Mouse (Mus musculus) olfactory bulb, adult 2 months (tissue): Measurements from ENCODE around the gene Gdf2.

Experiments
- CTCF ChIP-seq: fragments of 200-500 bp; IDR thresholded peaks from 2 replicates; pipeline ENCODE4 v1.5.1; 2012; ENCODE audit warnings: low read depth, mild to moderate bottlenecking, low read length, moderate library complexity; ENCODE audit not compliant: insufficient read depth
- POLR2A ChIP-seq: fragments of 200-500 bp; IDR thresholded peaks from 2 replicates; pipeline ENCODE4 v1.6.1; 2012; ENCODE audit warnings: mild to moderate bottlenecking, low read depth, low read length, moderate library complexity; ENCODE audit not compliant: insufficient read depth

DNA sequence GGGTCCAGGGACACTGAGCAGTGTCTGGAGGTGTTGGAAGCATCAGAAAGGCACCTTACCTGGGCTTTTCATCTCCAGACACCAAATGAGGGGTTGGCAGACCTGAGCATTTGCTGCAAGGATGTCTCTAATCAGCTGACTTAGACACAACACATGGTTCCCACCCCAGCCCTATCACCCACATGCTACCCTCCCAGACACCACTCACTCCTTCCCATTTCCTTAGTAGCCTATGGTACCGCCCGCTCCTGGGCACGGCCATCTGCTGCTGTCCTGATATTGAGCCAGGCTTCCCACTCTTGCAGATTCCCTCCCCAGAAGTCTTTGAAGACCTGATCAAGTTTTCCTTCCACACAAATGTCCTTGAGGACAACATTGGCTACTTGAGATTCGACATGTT lies 17.3 kb downstream of the Gdf2 start:
- TF ChIP-seq CTCF (no peak), POLR2A (no peak)
